Comparison of ENCODE assay signal across 10 mouse cellular contexts in the genomic region with DNA sequence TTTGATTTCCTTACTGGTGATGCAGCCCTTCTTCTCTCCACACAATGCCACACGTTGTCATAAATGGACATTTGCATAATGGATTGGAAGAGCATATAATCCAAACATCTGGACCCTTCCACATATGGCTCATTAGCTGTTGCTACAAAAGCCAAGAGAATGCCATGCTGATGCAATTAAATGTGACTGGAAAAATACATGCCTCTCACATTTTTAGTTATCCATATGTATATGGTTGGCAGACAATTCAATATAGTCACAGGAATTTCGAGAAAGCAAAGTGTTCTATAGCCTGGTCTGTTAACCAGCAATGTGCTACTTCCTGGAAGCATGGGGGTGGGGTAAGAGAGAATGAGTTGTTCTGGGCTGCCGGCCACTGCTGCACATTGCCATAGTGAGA.
DNase-seq lines count a peak whose midpoint lies in the region; ATAC-seq and TF ChIP-seq lines count a peak whose summit lies in the region.
"Had no signal": no experiment of that assay in that cellular context is flagged by ENCODE, and none has a peak within 500 bp of the region (broad histone marks: within the 10 kb centered on the region; RNA-seq: fewer than 3 reads in every experiment).

No protein-coding gene starts in this region.

- no peak overlapping the region for H3K27ac ChIP-seq in embryonic facial prominence, embryonic 14.5 days (replicated peaks; ENCODE audit: low read depth, low read length)
- no peak overlapping the region for H3K27ac ChIP-seq in embryonic facial prominence, embryonic 10.5 days (replicated peaks)
- no peak overlapping the region; the same call in 1 of the 2 replicates for H3K27ac ChIP-seq in neural tube, embryonic 15.5 days (replicated peaks)
- no peak overlapping the region for H3K27ac ChIP-seq in liver, postnatal 0 days (ENCODE audit: low read depth)
- H3K27ac ChIP-seq: heart, embryonic 10.5 days had no signal

- WGBS in embryonic facial prominence, embryonic 14.5 days = 30% methylated on average over 3 of the region's 3 CpGs
- 60% methylated on average over 3 of the region's 3 CpGs for WGBS in embryonic facial prominence, embryonic 10.5 days
- WGBS in neural tube, embryonic 15.5 days = 34% methylated on average over 3 of the region's 3 CpGs
- 43% methylated on average over 3 of the region's 3 CpGs for WGBS in liver, postnatal 0 days (ENCODE audit: insufficient replicate concordance)

- no peak for TF ChIP-seq CTCF in liver, postnatal 0 days (IDR thresholded peaks at IDR 0.05; ENCODE audit: low read depth)

- no peak overlapping the region for H3K4me2 ChIP-seq in embryonic facial prominence, embryonic 14.5 days (ENCODE audit: low read depth, low read length)
- no peak overlapping the region for H3K4me2 ChIP-seq in neural tube, embryonic 15.5 days
- H3K4me2 ChIP-seq in liver, postnatal 0 days (ENCODE audit: low read depth, low read length) = no peak overlapping the region

- no peak for TF ChIP-seq EP300 in liver, postnatal 0 days (IDR thresholded peaks at IDR 0.05; ENCODE audit: low read depth)

- no peaks in the 10 kb centered on the region for H3K36me3 ChIP-seq in embryonic facial prominence, embryonic 14.5 days (ENCODE audit: control insufficient read depth, insufficient read depth, low read length)
- no peaks in the 10 kb centered on the region for H3K36me3 ChIP-seq in embryonic facial prominence, embryonic 10.5 days (replicated peaks)
- no peaks in the 10 kb centered on the region for H3K36me3 ChIP-seq in neural tube, embryonic 15.5 days
- no peaks in the 10 kb centered on the region for H3K36me3 ChIP-seq in liver, postnatal 0 days (replicated peaks; ENCODE audit: insufficient read depth, low read length)
- H3K36me3 ChIP-seq: heart, embryonic 10.5 days had no signal

- H3K4me1 ChIP-seq in embryonic facial prominence, embryonic 14.5 days (ENCODE audit: control insufficient read depth, insufficient read depth, low read length) = peaks cover 8% of the 10 kb centered on the region
- H3K4me1 ChIP-seq in embryonic facial prominence, embryonic 10.5 days = peaks cover 4% of the 10 kb centered on the region; the same call in 1 of the 2 replicates
- H3K4me1 ChIP-seq in neural tube, embryonic 15.5 days = no peaks in the 10 kb centered on the region
- H3K4me1 ChIP-seq in liver, postnatal 0 days (ENCODE audit: insufficient read depth) = no peaks in the 10 kb centered on the region
- H3K4me1 ChIP-seq: heart, embryonic 10.5 days had no signal

- H3K4me3 ChIP-seq in embryonic facial prominence, embryonic 14.5 days (ENCODE audit: low read depth, low read length) = no peak overlapping the region
- H3K4me3 ChIP-seq in embryonic facial prominence, embryonic 10.5 days = no peak overlapping the region
- H3K4me3 ChIP-seq in neural tube, embryonic 15.5 days (replicated peaks) = no peak overlapping the region
- no peak overlapping the region for H3K4me3 ChIP-seq in liver, postnatal 0 days (ENCODE audit: low read depth, low read length)
- H3K4me3 ChIP-seq: heart, embryonic 10.5 days had no signal

- peak; percentile 81 for DNase-seq in embryonic facial prominence, embryonic 14.5 days (ENCODE audit: low spot score)
- no peak for DNase-seq in embryonic facial prominence, embryonic 10.5 days (ENCODE audit: low spot score)
- peak; percentile 20 for DNase-seq in lung, postnatal 10 days
- DNase-seq in lung, postnatal 14 days = no peak
- peak; percentile 15 for DNase-seq in layer of hippocampus, adult 9-11 months
- DNase-seq in liver, postnatal 0 days = no peak
- DNase-seq in cerebellum, postnatal 25 days = no peak
- DNase-seq: adrenal gland, postnatal 14 days had no signal

- H3K9ac ChIP-seq in embryonic facial prominence, embryonic 14.5 days (ENCODE audit: low read depth, low read length) = no peak overlapping the region
- no peak overlapping the region for H3K9ac ChIP-seq in neural tube, embryonic 15.5 days (replicated peaks)
- H3K9ac ChIP-seq in liver, postnatal 0 days (replicated peaks) = no peak overlapping the region

- peak; percentile 65 for ATAC-seq in embryonic facial prominence, embryonic 14.5 days (ENCODE audit: low read depth)
- ATAC-seq in neural tube, embryonic 15.5 days (ENCODE audit: low FRiP score) = peak; percentile 81; the same call in 1 of the 2 replicates
- no peak for ATAC-seq in liver, postnatal 0 days

- H3K27me3 ChIP-seq in embryonic facial prominence, embryonic 14.5 days (replicated peaks; ENCODE audit: control insufficient read depth, insufficient read depth, low read length) = no peaks in the 10 kb centered on the region
- H3K27me3 ChIP-seq in embryonic facial prominence, embryonic 10.5 days (replicated peaks; ENCODE audit: low read depth, poor library complexity, severe bottlenecking) = no peaks in the 10 kb centered on the region
- H3K27me3 ChIP-seq in neural tube, embryonic 15.5 days (replicated peaks) = no peaks in the 10 kb centered on the region
- H3K27me3 ChIP-seq in liver, postnatal 0 days (ENCODE audit: insufficient read depth, low read length) = no peaks in the 10 kb centered on the region

- no peaks in the 10 kb centered on the region for H3K9me3 ChIP-seq in embryonic facial prominence, embryonic 14.5 days (ENCODE audit: control insufficient read depth, low read length)
- H3K9me3 ChIP-seq in embryonic facial prominence, embryonic 10.5 days = no peaks in the 10 kb centered on the region
- no peaks in the 10 kb centered on the region for H3K9me3 ChIP-seq in neural tube, embryonic 15.5 days (replicated peaks)
- no peaks in the 10 kb centered on the region for H3K9me3 ChIP-seq in liver, postnatal 0 days (ENCODE audit: low read length)
- H3K9me3 ChIP-seq: heart, embryonic 10.5 days had no signal

Comparison
In these comparisons a context has a peak if more than half of its experiments do, and no peak if none do; other contexts are left out.
1. DNase-seq: peak in embryonic facial prominence, embryonic 14.5 days (single experiment), lung, postnatal 10 days (single experiment) and layer of hippocampus, adult 9-11 months (single experiment); none in embryonic facial prominence, embryonic 10.5 days (single experiment), lung, postnatal 14 days (single experiment), liver, postnatal 0 days (single experiment) and cerebellum, postnatal 25 days (0 of 2).